Mouse (Mus musculus): ENCODE results near the gene Fundc1.

GRCm38 (mm10) chrX:17564732-17565131 is 7.4 kb downstream of the Fundc1 start:
- TF ChIP-seq GATA1 (IDR thresholded peaks at IDR 0.05; ENCODE audit: borderline replicate concordance, low read length) (no peak), FLI1 (IDR thresholded peaks at IDR 0.05; ENCODE audit: low read length) (no peak)
